Mouse (Mus musculus) ES-E14 (cell line): Measurements from ENCODE around the gene Lgr5. TPM values are rescaled to one million over a fixed set of nuclear protein-coding genes. Genes with fewer than 3 reads are reported as not detected.
A peak's percentile ranks its signal among the peaks of the same experiment; 100 is the strongest.

Source experiments
- DNase-seq: peaks from one replicate; pipeline ENCODE4 v3.0.0-alpha.2; 2013; ENCODE audit warnings: low read depth, low spot score
- H3K27ac ChIP-seq: 2 replicates; pipeline ENCODE4 v1.5.1; 2012; ENCODE audit warnings: low read depth, mild to moderate bottlenecking, low read length, moderate library complexity, mixed read lengths; ENCODE audit not compliant: poor library complexity, insufficient read depth, severe bottlenecking
- H3K36me3 ChIP-seq: 2 replicates; pipeline ENCODE4 v1.6.1; 2012; ENCODE audit warnings: mild to moderate bottlenecking, low read length, moderate library complexity, mixed read lengths; ENCODE audit not compliant: control insufficient read depth, poor library complexity, insufficient read depth, severe bottlenecking
- H3K4me1 ChIP-seq, 2 experiments: fragments of 150-350 bp in 1 of 2; sonication (generic) in 1 of 2; 2 replicates each; pipeline ENCODE4 v1.6.1; 2012; ENCODE audit warnings: low read length in 2 of 2, mild to moderate bottlenecking in 1 of 2, mixed read lengths in 1 of 2; ENCODE audit not compliant: control insufficient read depth in 2 of 2, insufficient read depth in 2 of 2, poor library complexity in 1 of 2
- H3K4me3 ChIP-seq, 2 experiments: fragments of 150-350 bp in 1 of 2; sonication (generic) in 1 of 2; 2 replicates each; pipeline ENCODE4 v1.5.1; 2012; ENCODE audit warnings: low read length in 2 of 2, low read depth in 1 of 2, mild to moderate bottlenecking in 1 of 2, mixed read lengths in 1 of 2; ENCODE audit not compliant: insufficient read depth in 1 of 2, poor library complexity in 1 of 2, severe bottlenecking in 1 of 2
- H3K9ac ChIP-seq: 2 replicates; pipeline ENCODE4 v1.6.1; 2012; ENCODE audit warnings: low read depth, mild to moderate bottlenecking, low read length, mixed read lengths; ENCODE audit not compliant: poor library complexity, insufficient read depth, severe bottlenecking
- H3K9me3 ChIP-seq: fragments of 150-350 bp; sonication (generic); 2 replicates; pipeline ENCODE4 v1.6.1; 2012; ENCODE audit warnings: low read depth, mild to moderate bottlenecking, low read length; ENCODE audit not compliant: control insufficient read depth, insufficient read depth
- CHD2 ChIP-seq: IDR thresholded peaks from 2 replicates; pipeline ENCODE4 v1.6.1; 2014; ENCODE audit warnings: mild to moderate bottlenecking, low read depth, low read length, inconsistent platforms
- HCFC1 ChIP-seq: IDR thresholded peaks from 2 replicates; pipeline ENCODE4 v1.6.1; 2012; ENCODE audit warnings: low read length, inconsistent platforms, borderline replicate concordance; ENCODE audit not compliant: insufficient read depth
- MAFK ChIP-seq: IDR thresholded peaks from 2 replicates; pipeline ENCODE4 v1.6.1; 2014; ENCODE audit warnings: mild to moderate bottlenecking, low read depth, low read length, inconsistent platforms; ENCODE audit not compliant: insufficient read depth
- ZC3H11A ChIP-seq: IDR thresholded peaks from 2 replicates; pipeline ENCODE4 v1.6.1; 2012; ENCODE audit warnings: low read depth, mild to moderate bottlenecking, inconsistent platforms, low read length, borderline replicate concordance
- ZNF384 ChIP-seq: IDR thresholded peaks from 2 replicates; pipeline ENCODE4 v1.6.1; 2012; ENCODE audit warnings: low read depth, low read length, inconsistent platforms
- in situ Hi-C, 2 experiments: fragments of 600-800 bp; cut with MboI; formaldehyde crosslinking; loops; one replicate each; pipeline ENCODE4 v1.15.1; 2025; ENCODE audit warnings: low sequenced_read_pairs in 2 of 2, inconsistent platforms in 1 of 2; ENCODE audit not compliant: unreplicated experiment in 2 of 2
- total RNA-seq: library from RNA; depleted of rRNA; stranded (reverse); fragments of 300-350 nt; gene quantifications from 2 replicates; pipeline ENCODE4 v1.2.3, GENCODE M21; 2012; rRNA removed

The Lgr5 gene
- total RNA-seq, 1 experiment: 0.22 TPM

DNA sequence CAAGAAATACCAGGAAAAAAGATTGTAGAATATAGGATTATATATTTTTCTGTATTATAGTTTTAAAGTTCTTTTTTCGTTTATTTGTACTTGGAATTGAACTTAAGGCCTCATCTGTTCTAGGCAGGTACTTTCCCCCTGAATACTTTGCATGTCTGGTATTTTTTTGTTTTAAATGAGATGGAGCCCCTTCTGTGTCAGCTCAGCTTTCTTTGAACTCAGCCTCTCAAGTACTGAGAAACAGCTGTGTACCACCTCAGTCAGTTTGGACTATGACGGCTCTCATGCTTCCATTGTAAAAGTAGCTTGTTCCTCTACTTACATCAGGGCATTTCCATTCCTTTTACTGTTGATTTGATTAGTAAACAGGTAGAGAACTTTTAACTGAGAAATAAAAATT is 174.1 kb downstream of the Lgr5 start:
- TF ChIP-seq ZNF384 (no peak), ZC3H11A (no peak), MAFK (no peak), CHD2 (no peak), HCFC1 (no peak)
- H3K36me3 ChIP-seq: peaks cover 17% of the 10 kb centered on the region
- H3K27ac ChIP-seq: no peak overlapping the region
- in situ Hi-C loops: loop anchor here in 1 of 2 experiments (25.0 kb wide), 1 partner anchor 1649 kb away; the partner anchor contains the start of gene Cct2
- H3K4me3 ChIP-seq: no peak overlapping the region
- no peaks in the 10 kb centered on the region for H3K4me1 ChIP-seq
- no peak overlapping the region for H3K9ac ChIP-seq
- DNase-seq: no peak
- no peaks in the 10 kb centered on the region for H3K9me3 ChIP-seq

DNA sequence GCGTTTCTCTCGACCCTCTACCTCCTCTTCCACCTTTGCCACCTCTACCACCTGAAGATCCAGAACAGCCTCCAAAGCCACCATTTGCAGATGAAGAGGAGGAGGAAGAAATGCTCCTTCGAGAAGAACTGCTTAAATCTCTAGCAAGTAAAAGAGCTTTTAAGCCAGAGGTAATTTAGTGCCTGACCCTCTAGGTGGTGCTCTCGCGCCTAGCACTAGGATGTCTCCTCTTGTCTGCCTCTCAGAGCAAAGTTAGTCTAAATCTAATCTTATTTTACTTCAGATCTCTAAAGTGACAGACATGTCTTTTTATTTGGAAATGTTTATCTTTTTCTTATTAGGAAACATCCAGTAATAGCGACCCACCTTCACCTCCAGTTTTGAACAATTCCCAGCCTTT is 181.2 kb downstream of the Lgr5 start:
- TF ChIP-seq CHD2 (no peak), HCFC1 (no peak), ZC3H11A (no peak)
- peaks cover 24% of the 10 kb centered on the region for H3K36me3 ChIP-seq
- in situ Hi-C loops: loop anchor here in 1 of 2 experiments (25.0 kb wide), 1 partner anchor 1656 kb away; the partner anchor contains the start of gene Cct2
- H3K4me1 ChIP-seq: no peaks in the 10 kb centered on the region
- H3K27ac ChIP-seq: no peak overlapping the region
- peak; percentile 41 for DNase-seq
- H3K4me3 ChIP-seq: no peak overlapping the region
- H3K9ac ChIP-seq: no peak overlapping the region
- no peaks in the 10 kb centered on the region for H3K9me3 ChIP-seq

Other genes with a start within 250 kb of the Lgr5 start
- gene Tmem19, start 225.3 kb downstream of the Lgr5 start, total RNA-seq: 30.9 and 43.2 TPM in 2 replicates
- gene Thap2, start 203.3 kb downstream of the Lgr5 start, total RNA-seq: 4.4 and 7.5 TPM in 2 replicates
- gene Zfc3h1, start 202.8 kb downstream of the Lgr5 start, total RNA-seq: 27.0 and 31.3 TPM in 2 replicates
- gene A930009A15Rik, start 17.8 kb downstream of the Lgr5 start, total RNA-seq: not detected in 2 replicates
- gene Tspan8, start 229.1 kb upstream of the Lgr5 start, total RNA-seq: 1.7 and 4.4 TPM in 2 replicates